Mouse (Mus musculus): ENCODE measurements around the gene Rab9b.

Gene Rab9b

DNA sequence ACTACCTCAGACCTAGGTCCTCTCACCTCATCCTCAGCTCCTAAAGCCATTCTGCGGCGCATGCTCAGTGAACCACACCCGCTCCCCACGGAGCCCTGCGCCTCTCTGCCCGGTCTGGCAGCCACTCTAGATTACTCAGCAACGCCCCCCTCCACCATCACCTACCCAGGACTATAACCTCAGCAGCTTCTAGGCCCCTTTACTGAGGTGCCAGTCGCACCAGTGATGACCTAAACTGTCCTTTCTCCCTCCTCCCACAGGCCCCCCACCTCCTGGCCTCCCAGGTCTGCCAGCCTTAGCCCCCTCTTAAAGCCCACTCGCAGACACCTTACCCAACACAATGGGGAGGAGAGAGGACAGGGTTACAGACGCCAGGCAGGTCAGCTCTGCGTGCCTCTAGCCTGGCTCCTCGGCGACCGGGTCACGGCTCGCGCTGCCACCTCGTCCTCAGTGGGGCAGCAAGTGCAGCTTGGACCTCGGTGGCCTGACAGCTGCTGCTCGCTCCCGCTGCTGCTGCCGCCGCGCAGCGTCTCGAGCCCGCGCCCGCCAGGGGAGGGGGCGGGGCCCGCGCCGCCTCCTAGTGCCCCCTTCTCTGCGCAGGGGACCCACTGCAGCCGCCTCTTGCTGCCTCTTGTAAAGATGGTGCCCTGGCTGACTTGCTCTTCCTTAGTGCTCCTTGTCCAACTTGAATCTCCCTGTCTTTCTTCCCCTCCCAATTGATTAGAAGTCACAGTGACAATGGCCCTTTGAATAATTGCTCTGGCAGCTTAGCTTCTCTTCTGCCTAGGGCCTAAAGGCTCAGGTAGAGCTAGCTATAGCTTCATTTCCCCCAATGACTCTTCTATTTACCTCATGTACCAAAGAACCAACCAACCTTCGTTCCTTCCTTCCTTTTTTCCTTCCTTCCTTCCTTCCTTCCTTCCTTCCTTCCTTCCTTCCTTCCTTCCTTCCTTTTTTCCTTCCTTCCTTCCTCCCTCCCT is at the start of gene Rab9b:
TSS of gene Rab9b (minus strand) at position 695 of the 980 bp plus-strand sequence.
- peak; percentile 2 for DNase-seq (ENCODE audit: low read depth, low spot score)

- no peak for DNase-seq (ENCODE audit: low read depth, low spot score)
Observed at GRCm38 (mm10) chrX:136904369-136904768, 35.8 kb upstream of the Rab9b start.

- DNase-seq (ENCODE audit: low read depth, low spot score): no peak
Observed at GRCm38 (mm10) chrX:136895757-136896156, 27.2 kb upstream of the Rab9b start.

GRCm38 (mm10) chrX:136850300-136850699 is 18.3 kb downstream of the Rab9b start:
- no peak for DNase-seq (ENCODE audit: low read depth, low spot score)

GRCm38 (mm10) chrX:136828610-136829009 is 39.9 kb downstream of the Rab9b start:
- no peak for DNase-seq (ENCODE audit: low read depth, low spot score)

DNA sequence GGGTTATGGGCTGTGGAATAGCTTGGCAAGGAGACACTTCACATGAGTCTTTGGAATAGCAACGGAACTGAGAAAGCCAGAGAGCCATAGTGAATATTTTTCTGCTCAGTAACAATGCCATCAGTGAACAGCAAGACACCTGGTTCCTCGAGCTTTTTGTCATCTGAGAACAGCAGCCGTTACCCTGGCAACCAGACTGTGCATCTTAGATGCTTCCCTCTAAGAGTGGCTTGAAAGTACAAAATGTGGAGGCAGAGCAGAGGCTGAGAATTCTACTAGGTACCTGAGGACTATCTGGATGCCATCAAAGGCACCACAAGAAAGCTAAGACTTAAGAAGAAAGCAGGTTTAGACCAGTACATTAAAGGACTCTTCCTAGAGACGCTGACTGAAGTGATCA is 43.5 kb downstream of the Rab9b start:
- DNase-seq (ENCODE audit: low read depth, low spot score): no peak

GRCm38 (mm10) chrX:136822371-136822770 is 46.2 kb downstream of the Rab9b start, which contains the start of gene Plp1:
TSS of gene Plp1 (plus strand) at chrX:136822671.
- DNase-seq (ENCODE audit: low read depth, low spot score): no peak

DNA sequence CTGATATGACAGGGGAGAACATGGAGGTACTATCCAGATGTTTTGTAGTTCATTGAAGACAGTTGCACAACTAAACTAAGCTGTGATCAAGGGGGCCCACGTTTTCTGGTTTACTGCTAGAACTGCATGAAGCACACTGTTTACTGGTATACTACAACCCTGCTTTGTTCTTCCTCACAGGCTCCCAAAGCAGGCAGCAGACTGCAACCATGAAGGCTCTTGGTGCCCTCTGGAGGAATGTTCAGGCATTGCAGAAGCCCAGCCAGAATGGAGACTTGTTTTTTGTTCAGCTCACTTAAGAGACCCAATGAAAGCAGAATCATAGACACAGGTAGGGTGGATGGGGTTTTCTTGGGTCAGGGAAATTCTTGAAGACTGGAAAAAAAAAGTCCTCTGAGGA is 48.3 kb downstream of the Rab9b start:
- DNase-seq (ENCODE audit: low read depth, low spot score): peak; percentile 68

GRCm38 (mm10) chrX:136819752-136820151 is 48.8 kb downstream of the Rab9b start:
- DNase-seq (ENCODE audit: low read depth, low spot score): no peak
